Comparison of ENCODE assay signal across 12 mouse cellular contexts in genomic region chr14:110762588-110763220, GRCm38 (mm10). TPM values are rescaled to one million over a fixed set of nuclear protein-coding genes. Genes with fewer than 3 reads are reported as not detected.
DNase-seq lines count a peak whose midpoint lies in the region; ATAC-seq and TF ChIP-seq lines count a peak whose summit lies in the region.
"Had no signal": no experiment of that assay in that cellular context is flagged by ENCODE, and none has a peak within 500 bp of the region (broad histone marks: within the 10 kb centered on the region; RNA-seq: fewer than 3 reads in every experiment).

No protein-coding gene starts in this region.

- H3K9me3 ChIP-seq in intestine, postnatal 0 days (ENCODE audit: control insufficient read depth): no peaks in the 10 kb centered on the region
- no peaks in the 10 kb centered on the region for H3K9me3 ChIP-seq in intestine, embryonic 15.5 days
- H3K9me3 ChIP-seq in ES-E14 (ENCODE audit: control insufficient read depth, insufficient read depth, low read depth, low read length): no peaks in the 10 kb centered on the region
- H3K9me3 ChIP-seq in embryonic facial prominence, embryonic 14.5 days (ENCODE audit: control insufficient read depth, low read length): no peaks in the 10 kb centered on the region

- TF ChIP-seq CTCF in intestine, postnatal 0 days (IDR thresholded peaks at IDR 0.05; ENCODE audit: low read depth): peak; percentile 69

- in situ Hi-C loops in ES-E14 (cut with MboI; ENCODE audit: low sequenced_read_pairs in 2 of 2, unreplicated experiment in 2 of 2): loop anchor here (10.0 to 25.0 kb wide), 2 partner anchors 875 to 888 kb away; no protein-coding TSS in a partner anchor

- H3K4me3 ChIP-seq in intestine, postnatal 0 days (ENCODE audit: low read depth, low read length): no peak overlapping the region
- no peak overlapping the region for H3K4me3 ChIP-seq in intestine, embryonic 15.5 days (replicated peaks)
- H3K4me3 ChIP-seq in ES-E14 (ENCODE audit: insufficient read depth in 1 of 2, low read depth in 1 of 2, low read length in 2 of 2, poor library complexity in 1 of 2, severe bottlenecking in 1 of 2): no peak overlapping the region
- no peak overlapping the region for H3K4me3 ChIP-seq in embryonic facial prominence, embryonic 14.5 days (ENCODE audit: low read depth, low read length)

- no peak overlapping the region for H3K27ac ChIP-seq in intestine, postnatal 0 days (ENCODE audit: low read depth, low read length)
- H3K27ac ChIP-seq in intestine, embryonic 15.5 days: no peak overlapping the region
- H3K27ac ChIP-seq in ES-E14 (ENCODE audit: insufficient read depth, low read depth, low read length, poor library complexity, severe bottlenecking): no peak overlapping the region
- H3K27ac ChIP-seq in embryonic facial prominence, embryonic 14.5 days (replicated peaks; ENCODE audit: low read depth, low read length): no peak overlapping the region
- H3K27ac ChIP-seq: macrophage had no signal

- no peaks in the 10 kb centered on the region for H3K27me3 ChIP-seq in intestine, postnatal 0 days (replicated peaks; ENCODE audit: control insufficient read depth, insufficient read depth, low read length)
- no peaks in the 10 kb centered on the region for H3K27me3 ChIP-seq in intestine, embryonic 15.5 days (replicated peaks)
- H3K27me3 ChIP-seq in embryonic facial prominence, embryonic 14.5 days (replicated peaks; ENCODE audit: control insufficient read depth, insufficient read depth, low read length): no peaks in the 10 kb centered on the region

- intact Hi-C loops in left cerebral cortex, postnatal 25 days (cut with DNase I): loop anchor here (2.0 kb wide), 1 partner anchor 888 kb away; no protein-coding TSS in a partner anchor

- H3K36me3 ChIP-seq in intestine, postnatal 0 days (ENCODE audit: control insufficient read depth, insufficient read depth): no peaks in the 10 kb centered on the region
- no peaks in the 10 kb centered on the region for H3K36me3 ChIP-seq in intestine, embryonic 15.5 days
- H3K36me3 ChIP-seq in ES-E14 (ENCODE audit: control insufficient read depth, insufficient read depth, low read length, poor library complexity, severe bottlenecking): no peaks in the 10 kb centered on the region
- no peaks in the 10 kb centered on the region for H3K36me3 ChIP-seq in embryonic facial prominence, embryonic 14.5 days (ENCODE audit: control insufficient read depth, insufficient read depth, low read length)

- H3K4me2 ChIP-seq in intestine, postnatal 0 days (replicated peaks; ENCODE audit: low read depth): no peak overlapping the region
- no peak overlapping the region for H3K4me2 ChIP-seq in intestine, embryonic 15.5 days (replicated peaks)
- H3K4me2 ChIP-seq in embryonic facial prominence, embryonic 14.5 days (ENCODE audit: low read depth, low read length): no peak overlapping the region

- WGBS in intestine, postnatal 0 days: 22% methylated on average over 7 of the region's 7 CpGs
- WGBS in intestine, embryonic 15.5 days: 16% methylated on average over 7 of the region's 7 CpGs
- 17% methylated on average over 7 of the region's 7 CpGs for WGBS in embryonic facial prominence, embryonic 14.5 days

- H3K4me1 ChIP-seq in intestine, postnatal 0 days (replicated peaks; ENCODE audit: control insufficient read depth, insufficient read depth, low read length): no peaks in the 10 kb centered on the region
- no peaks in the 10 kb centered on the region for H3K4me1 ChIP-seq in intestine, embryonic 15.5 days (replicated peaks)
- no peaks in the 10 kb centered on the region for H3K4me1 ChIP-seq in ES-E14 (ENCODE audit: control insufficient read depth in 2 of 2, insufficient read depth in 2 of 2, low read length in 2 of 2, poor library complexity in 1 of 2)
- H3K4me1 ChIP-seq in embryonic facial prominence, embryonic 14.5 days (ENCODE audit: control insufficient read depth, insufficient read depth, low read length): no peaks in the 10 kb centered on the region

- ATAC-seq in intestine, postnatal 0 days: no peak
- ATAC-seq in intestine, embryonic 15.5 days: no peak
- no peak for ATAC-seq in embryonic facial prominence, embryonic 14.5 days (ENCODE audit: low read depth)

- no peak overlapping the region for H3K9ac ChIP-seq in intestine, postnatal 0 days (ENCODE audit: low read depth, low read length)
- no peak overlapping the region for H3K9ac ChIP-seq in intestine, embryonic 15.5 days
- H3K9ac ChIP-seq in ES-E14 (ENCODE audit: insufficient read depth, low read depth, low read length, poor library complexity, severe bottlenecking): no peak overlapping the region
- H3K9ac ChIP-seq in embryonic facial prominence, embryonic 14.5 days (ENCODE audit: low read depth, low read length): no peak overlapping the region

- DNase-seq in 416B (ENCODE audit: low read depth) (peak; percentile 58), ES-E14 (ENCODE audit: low read depth, low spot score) (peak; percentile 12)
- peak; percentile 42 for DNase-seq in embryonic facial prominence, embryonic 14.5 days (ENCODE audit: low spot score)
- DNase-seq in urinary bladder, postnatal 36 days (ENCODE audit: low spot score in 2 of 2): no peak
- no peak for DNase-seq in frontal cortex, postnatal 14 days (ENCODE audit: low spot score in 2 of 2)
- no peak for DNase-seq in left cerebral cortex, postnatal 25 days (ENCODE audit: low spot score in 2 of 2)
- DNase-seq: gastrocnemius, postnatal 25 days; layer of hippocampus, postnatal 36 days had no signal

TF ChIP-seq in ES-E14, 5 proteins besides CTCF, POLR2A, EP300 and RAD21:
- no peak for TF ChIP-seq ZC3H11A (IDR thresholded peaks at IDR 0.05; ENCODE audit: borderline replicate concordance, low read depth, low read length)
- TF ChIP-seq CHD2 (IDR thresholded peaks at IDR 0.05; ENCODE audit: low read depth, low read length): no peak
- TF ChIP-seq MAFK (IDR thresholded peaks at IDR 0.05; ENCODE audit: insufficient read depth, low read depth, low read length): no peak
- TF ChIP-seq ZNF384 (IDR thresholded peaks at IDR 0.05; ENCODE audit: low read depth, low read length): no peak
- TF ChIP-seq HCFC1 (IDR thresholded peaks at IDR 0.05; ENCODE audit: borderline replicate concordance, insufficient read depth, low read length): no peak
TF ChIP-seq in ES-E14: peak in this region for 0.

RNA-seq across cellular contexts. Expression of gene Slitrk6, which starts 7.8 kb away (rescaled TPM):
- polyA plus RNA-seq in intestine, postnatal 0 days (2015; fragmentation: Nextera tagmentation; extraction: Ambion mirVana): 7.4 and 7.9 TPM in 2 replicates
- 27.3 and 33.1 TPM in 2 replicates for polyA plus RNA-seq in intestine, embryonic 15.5 days (2015; fragmentation: Nextera tagmentation; extraction: Ambion mirVana)
- 0.09 TPM in 1 of 2 replicates, not detected in the other for total RNA-seq in ES-E14 (2012; rRNA removed)
- 14.2 and 17.4 TPM in 2 replicates for polyA plus RNA-seq in embryonic facial prominence, embryonic 14.5 days (2014; fragmentation: Nextera tagmentation; extraction: Ambion mirVana)
- total RNA-seq in left cerebral cortex, postnatal 25 days (2021): 1 to 10 TPM in 1 of 2 experiments, under 1 TPM in 1; 0.37 to 1.7 TPM
- total RNA-seq: hematopoietic stem cell, adult 5-6 weeks had no signal
- polyA plus RNA-seq: macrophage had no signal

Comparison
In these comparisons a context has a peak if more than half of its experiments do, and no peak if none do; other contexts are left out.
1. DNase-seq: peak in 416B (single experiment), ES-E14 (single experiment) and embryonic facial prominence, embryonic 14.5 days (single experiment); none in urinary bladder, postnatal 36 days (0 of 2), frontal cortex, postnatal 14 days (0 of 2) and left cerebral cortex, postnatal 25 days (0 of 2).